Mouse (Mus musculus) cerebellum, adult 11-12 months (tissue): ENCODE measurements at regions not wholly inside any gene's neighbourhood (a gene's known extent, or its start where the extent isn't known, plus 50 kb on each side); places are given as distances from the start of the nearest gene placed in this dataset.

Experiments used
- DNase-seq: peaks from one replicate; pipeline ENCODE4 v3.0.0; 2022

DNA sequence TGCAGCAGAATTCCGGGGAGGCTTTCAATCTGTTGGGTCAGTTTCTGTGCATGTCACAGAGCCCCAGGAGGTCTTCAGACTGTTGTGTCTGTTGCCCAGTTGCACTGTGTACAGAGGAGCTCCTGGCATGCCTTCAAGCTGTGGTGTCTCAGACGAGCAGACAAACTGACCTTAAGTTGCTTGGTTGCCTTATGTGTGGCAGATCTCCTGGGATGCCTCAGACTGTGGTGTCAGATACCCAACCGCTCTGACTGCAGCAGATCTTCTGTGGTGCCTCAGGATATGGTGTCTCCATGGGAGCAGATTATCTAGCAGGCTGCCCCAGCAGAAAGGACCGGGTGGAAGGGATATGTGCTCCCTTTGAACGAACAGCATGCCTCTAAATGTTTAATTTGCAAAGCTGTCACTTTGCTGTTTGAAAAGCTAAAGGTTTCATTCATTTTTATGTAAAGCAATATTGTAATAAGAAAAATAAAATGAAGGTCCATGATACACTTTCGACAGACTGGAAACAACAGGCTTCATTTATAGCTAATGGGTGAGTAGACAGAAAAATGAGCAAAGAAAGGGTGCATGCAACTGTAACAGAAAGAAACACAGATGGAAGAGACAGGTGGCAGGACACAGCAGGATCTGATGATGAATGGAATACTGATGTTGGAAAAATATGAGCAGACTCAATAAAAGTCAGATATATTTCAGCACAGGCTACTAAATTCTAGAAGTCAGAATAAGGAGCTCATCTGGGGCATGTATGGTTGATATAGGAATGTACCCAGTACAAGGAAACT is 1060.0 kb downstream of the Serpinb8 start:
- peak; percentile 14 for DNase-seq

- DNase-seq, result no peak
Measured at GRCm38 (mm10) chr1:108671026-108671425, 1081.2 kb downstream of the Serpinb8 start.
